Mouse (Mus musculus): ENCODE measurements around the gene Vps52.

Vps52 gene

DNA sequence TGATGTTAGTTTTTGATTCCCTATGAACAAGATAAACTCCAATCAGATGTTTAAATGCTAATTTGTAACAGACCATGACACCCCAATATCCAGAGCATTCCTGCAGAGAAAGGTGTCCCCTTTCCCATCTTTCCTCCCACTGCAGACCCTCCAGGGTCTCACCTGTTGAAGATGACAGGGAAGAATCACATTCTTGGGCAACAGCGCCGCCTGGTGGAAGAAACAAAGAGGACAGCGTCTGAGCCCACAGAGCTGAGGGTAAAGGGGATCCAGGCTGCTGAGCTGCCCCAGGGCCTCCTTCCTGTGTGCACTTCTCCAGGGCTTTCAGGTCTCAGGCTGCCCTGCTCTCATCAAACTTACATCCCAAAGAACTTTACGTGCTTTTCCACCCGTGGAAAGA, 47.8 kb downstream of the Vps52 start:
- DNase-seq (ENCODE audit: low read depth), result no peak

DNA sequence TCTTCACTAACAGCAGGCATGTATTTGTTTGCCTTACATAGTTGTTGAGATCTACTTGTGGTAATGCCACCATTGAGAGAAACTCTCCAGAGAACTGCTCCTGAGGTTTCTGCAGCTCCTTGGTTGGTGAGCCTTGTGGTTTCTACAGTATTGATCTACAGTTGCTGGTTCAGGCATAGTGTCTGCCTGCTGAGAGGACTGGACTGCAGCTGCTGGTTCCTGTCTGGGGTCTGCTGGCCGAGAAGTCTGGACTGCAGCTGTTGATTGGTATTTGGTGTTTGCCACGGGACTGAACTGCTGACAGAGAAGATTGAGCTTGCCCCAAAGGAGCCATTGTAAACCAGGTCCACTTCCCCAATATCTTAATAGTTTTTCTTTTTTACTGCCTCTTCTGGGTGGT, 51.0 kb downstream of the Vps52 start:
- DNase-seq (ENCODE audit: low read depth), result no peak

DNA sequence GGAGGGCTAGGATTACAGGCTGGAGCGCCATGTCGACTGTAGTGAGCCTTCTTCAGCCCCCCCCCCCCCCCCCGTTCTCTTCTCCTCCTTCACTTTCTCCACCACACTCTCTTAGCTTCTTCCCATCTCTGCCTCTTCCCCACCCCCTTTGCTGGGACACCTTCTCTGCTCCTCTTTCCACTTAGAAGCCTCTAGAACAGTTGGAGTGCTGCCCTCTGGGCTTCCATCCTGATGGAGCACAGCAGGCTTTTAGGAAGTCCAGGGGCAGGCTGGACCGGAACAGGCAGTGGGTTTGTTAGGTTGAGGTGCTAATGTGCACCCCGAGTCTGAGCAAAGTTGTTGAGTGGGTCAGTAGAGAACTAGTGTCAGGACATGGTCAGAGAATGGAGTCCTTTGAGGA, 54.5 kb downstream of the Vps52 start:
- DNase-seq (ENCODE audit: low read depth), result no peak

DNA sequence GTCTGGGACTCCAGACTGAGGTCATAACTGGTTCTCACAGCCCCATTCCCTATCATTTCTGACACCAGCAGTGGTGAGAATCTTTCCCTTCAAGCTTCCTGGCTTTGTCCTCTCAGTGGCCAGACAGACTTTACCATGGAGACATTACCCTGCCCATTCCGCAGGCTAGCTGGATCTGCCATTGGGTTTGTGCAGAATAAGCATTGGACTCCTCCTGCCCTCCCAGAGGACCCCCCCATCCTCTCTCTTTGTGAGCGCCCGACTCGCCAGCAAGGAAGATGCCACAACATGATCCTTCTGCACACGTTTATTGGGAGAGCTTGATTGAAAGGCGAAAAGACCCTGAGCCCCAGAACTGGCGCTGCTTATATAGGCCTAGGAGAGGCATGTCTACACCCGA, 57.8 kb downstream of the Vps52 start:
- no peak for DNase-seq (ENCODE audit: low read depth)

Data from fibroblast of lung, adult 2 months (primary cell).